12 mouse cellular contexts compared by ENCODE assay signal in the genomic region with DNA sequence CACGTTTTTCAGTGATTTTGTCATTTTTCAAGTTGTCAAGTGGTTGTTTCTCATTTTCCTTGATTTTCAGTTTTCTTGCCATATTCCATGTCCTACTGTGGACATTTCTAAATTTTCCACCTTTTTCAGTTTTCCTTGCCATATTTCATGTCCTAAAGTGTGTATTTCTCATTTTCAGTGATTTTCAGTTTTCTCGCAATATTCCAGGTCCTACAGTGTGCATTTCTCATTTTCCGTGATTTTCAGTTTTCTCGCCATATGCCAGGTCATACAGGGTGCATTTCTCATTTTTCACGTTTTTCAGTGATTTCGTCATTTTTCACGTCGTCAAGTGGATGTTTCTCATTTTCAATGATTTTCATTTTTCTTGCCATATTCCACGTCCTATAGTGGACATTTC. TPM values are rescaled to one million over a fixed set of nuclear protein-coding genes. Genes with fewer than 3 reads are reported as not detected.
A peak's percentile ranks its signal among the peaks of the same experiment; 100 is the strongest.
DNase-seq lines count a peak whose midpoint lies in the region.
"Not testable (repeated sequence)": the region's sequence is repeated elsewhere in the genome, so short reads cannot be mapped to it uniquely, and the experiment has no call there.
"Had no signal": no experiment of that assay in that cellular context is flagged by ENCODE, and none has a peak within 500 bp of the region (broad histone marks: within the 10 kb centered on the region; RNA-seq: fewer than 3 reads in every experiment).

No protein-coding gene starts in this region.

- intact Hi-C loops in gastrocnemius, postnatal 36 days (cut with DNase I); left cerebral cortex, postnatal 14 days (cut with DNase I): not testable (repeated sequence)

- peak; percentile 50 for DNase-seq in adrenal gland, postnatal 14 days
- peak; percentile 51 to 88 for DNase-seq in cerebellum, postnatal 36 days
- DNase-seq in gastrocnemius, postnatal 36 days = peak; percentile 97 to 100
- DNase-seq in layer of hippocampus, adult 11-12 months (ENCODE audit: low spot score) = peak; percentile 55
- DNase-seq in left cerebral cortex, postnatal 14 days (ENCODE audit: low spot score in 2 of 2) = peak; percentile 13 to 90
- DNase-seq in right cerebral cortex, postnatal 10 days (ENCODE audit: low spot score in 2 of 2) = peak; percentile 88 to 89
- DNase-seq in spleen, postnatal 4 days (ENCODE audit: low spot score in 2 of 2) = peak; percentile 96 to 100
- DNase-seq in urinary bladder, postnatal 14 days (ENCODE audit: low spot score) = peak; percentile 19

RNA-seq across cellular contexts. Expression of gene Gm10719, which starts 1.7 kb away (rescaled TPM):
- 1.7 and 1.8 TPM in 2 replicates for total RNA-seq in adrenal gland, postnatal 14 days (2021)
- total RNA-seq in gastrocnemius, postnatal 36 days (2021) = under 1 TPM in 1 of 2 experiments, not detected in 1; 0.54 TPM
- total RNA-seq in left cerebral cortex, postnatal 14 days (2021) = 1 to 10 TPM in 1 of 2 experiments, not detected in 1; 1.5 TPM
- total RNA-seq: hindbrain, postnatal 0 days had no signal

RNA-seq across cellular contexts. Expression of gene Gm10720, which starts 3.5 kb away (rescaled TPM):
- not detected in 2 replicates for total RNA-seq in adrenal gland, postnatal 14 days (2021)
- total RNA-seq in gastrocnemius, postnatal 36 days (2021) = not detected
- not detected for total RNA-seq in left cerebral cortex, postnatal 14 days (2021)
- total RNA-seq: adrenal gland, adult 18-20 months; granulocyte monocyte progenitor cell, adult 5-6 weeks; heart, postnatal 4 days; hindbrain, postnatal 0 days had no signal

RNA-seq across cellular contexts. Expression of gene Gm10718, which starts 4.4 kb away (rescaled TPM):
- total RNA-seq in adrenal gland, postnatal 14 days (2021) = 2.3 and 2.6 TPM in 2 replicates
- not detected for total RNA-seq in gastrocnemius, postnatal 36 days (2021)
- under 1 TPM in 1 of 2 experiments, not detected in 1; 0.72 TPM for total RNA-seq in left cerebral cortex, postnatal 14 days (2021)
- total RNA-seq: hindbrain, postnatal 0 days had no signal

RNA-seq across cellular contexts. Expression of gene Gm10721, which starts 6.0 kb away (rescaled TPM):
- total RNA-seq in adrenal gland, postnatal 14 days (2021) = 1.3 TPM in 1 of 2 replicates, not detected in the other
- total RNA-seq in gastrocnemius, postnatal 36 days (2021) = not detected
- not detected for total RNA-seq in left cerebral cortex, postnatal 14 days (2021)
- total RNA-seq: hindbrain, postnatal 0 days had no signal

RNA-seq across cellular contexts. Expression of gene Gm10717, which starts 6.3 kb away (rescaled TPM):
- total RNA-seq in adrenal gland, postnatal 14 days (2021) = 0.89 and 1.0 TPM in 2 replicates
- not detected for total RNA-seq in gastrocnemius, postnatal 36 days (2021)
- under 1 TPM in 1 of 2 experiments, not detected in 1; 0.68 TPM for total RNA-seq in left cerebral cortex, postnatal 14 days (2021)
- total RNA-seq: heart, postnatal 4 days had no signal

Comparison
In these comparisons a context has a peak if more than half of its experiments do, and no peak if none do; other contexts are left out.
1. Peak in every context shown above with its lines: DNase-seq.
2. DNase-seq: peak in every context shown above with its lines; median percentile 98 in gastrocnemius, postnatal 36 days; 98 in spleen, postnatal 4 days; 88 in right cerebral cortex, postnatal 10 days; 70 in cerebellum, postnatal 36 days; 55 in layer of hippocampus, adult 11-12 months; 52 in left cerebral cortex, postnatal 14 days; 50 in adrenal gland, postnatal 14 days; 19 in urinary bladder, postnatal 14 days.